Mouse (Mus musculus) left cerebral cortex, postnatal 25 days (tissue): ENCODE results near the gene Myo3b. TPM values are rescaled to one million over a fixed set of nuclear protein-coding genes. Genes with fewer than 3 reads are reported as not detected.

Experiments
- total RNA-seq, 2 experiments: library from RNA; stranded (reverse); gene quantifications; 2 replicates each; pipeline ENCODE4 v1.2.3; 2021

Gene Myo3b
- total RNA-seq, 2 experiments from 2014 or later, result 0.71 to 1.2 TPM

Other genes starting within 250 kb of the Myo3b start
- 1 to 10 TPM; 2.1 to 2.9 TPM for gene Ccdc173, start 249.6 kb upstream of the Myo3b start, total RNA-seq
- 10 to 100 TPM; 23.0 to 24.7 TPM for gene Phospho2, start 249.5 kb upstream of the Myo3b start, total RNA-seq
- 10 to 100 TPM; 64.3 to 65.9 TPM for gene Klhl23, start 217.2 kb upstream of the Myo3b start, total RNA-seq
- 100 to 1,000 TPM; 119 to 125 TPM for gene Ssb, start 177.6 kb upstream of the Myo3b start, total RNA-seq
- 10 to 100 TPM; 10.5 to 14.2 TPM for gene Mettl5, start 153.5 kb upstream of the Myo3b start, total RNA-seq
- gene Ubr3, start 141.9 kb upstream of the Myo3b start, total RNA-seq, result 100 to 1,000 TPM; 137 to 146 TPM